Mouse (Mus musculus): ENCODE data around the gene Stk38. TPM values are rescaled to one million over a fixed set of nuclear protein-coding genes. Genes with fewer than 3 reads are reported as not detected.
"Not testable (repeated sequence)": the region's sequence is repeated elsewhere in the genome, so short reads cannot be mapped to it uniquely, and the experiment has no call there.

Gene Stk38
- polyA plus RNA-seq, 1 experiment from 2014 or later = 90.4 TPM

DNA sequence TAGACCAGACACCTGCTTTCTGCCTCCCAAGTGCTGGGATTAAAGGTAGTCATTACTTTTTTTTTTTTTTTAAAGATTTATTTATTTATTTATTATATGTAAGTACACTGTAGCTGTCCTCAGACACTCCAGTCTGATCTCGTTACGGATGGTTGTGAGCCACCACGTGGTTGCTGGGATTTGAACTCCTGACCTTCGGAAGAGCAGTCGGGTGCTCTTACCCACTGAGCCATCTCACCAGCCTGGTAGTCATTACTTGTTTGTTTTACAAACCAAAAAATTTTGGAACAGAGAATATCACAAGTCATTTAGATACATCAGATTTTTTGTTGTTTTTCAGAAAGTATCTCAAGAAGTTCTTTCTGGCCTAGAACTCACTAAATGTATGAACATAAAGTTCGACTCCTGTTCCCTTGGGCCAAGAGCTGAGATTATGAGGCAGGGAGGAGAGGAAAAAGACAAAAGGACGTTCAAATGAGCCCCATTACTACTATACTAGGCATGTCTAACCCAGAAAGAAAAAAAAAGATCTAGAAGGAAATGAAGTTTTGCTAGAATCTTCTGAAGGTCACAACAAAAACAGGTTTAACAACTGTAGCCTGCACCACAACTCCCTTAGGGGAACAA, 23.4 kb upstream of the Stk38 start:
- WGBS = 53% methylated on average over 7 of the region's 7 CpGs
- H3K9ac ChIP-seq (ENCODE audit: low read length) = peak overlapping the region; percentile 99

GRCm38 (mm10) chr17:29030321-29031034, 22.7 kb upstream of the Stk38 start:
- H3K4me1 ChIP-seq (ENCODE audit: control insufficient read depth, insufficient read depth, low read length) = peaks cover 10% of the 10 kb centered on the region; the same call in 1 of the 2 replicates
- ATAC-seq (replicated peaks; ENCODE audit: extremely low read depth, insufficient read depth, low FRiP score) = no peak
- no peaks in the 10 kb centered on the region for H3K9me3 ChIP-seq (replicated peaks; ENCODE audit: control insufficient read depth, low read length)
- no peaks in the 10 kb centered on the region for H3K27me3 ChIP-seq (ENCODE audit: control insufficient read depth, insufficient read depth, low read length)
- no peak overlapping the region for H3K27ac ChIP-seq (ENCODE audit: low read length)
- H3K4me2 ChIP-seq (ENCODE audit: low read depth, low read length) = no peak overlapping the region
- WGBS = 88% methylated on average over 6 of the region's 6 CpGs
- no peak overlapping the region for H3K4me3 ChIP-seq (ENCODE audit: low read length)
- H3K36me3 ChIP-seq (ENCODE audit: control insufficient read depth, insufficient read depth) = no peaks in the 10 kb centered on the region
- H3K9ac ChIP-seq (ENCODE audit: low read length) = no peak overlapping the region

More for the DNA sequence above, 23.4 kb upstream of the Stk38 start:
- not testable (repeated sequence) for ATAC-seq (replicated peaks; ENCODE audit: extremely low read depth, insufficient read depth, low FRiP score); H3K9me3 ChIP-seq (replicated peaks; ENCODE audit: control insufficient read depth, low read length); H3K27me3 ChIP-seq (ENCODE audit: control insufficient read depth, insufficient read depth, low read length); H3K36me3 ChIP-seq (ENCODE audit: control insufficient read depth, insufficient read depth)
- Histone ChIP-seq H3K27ac (ENCODE audit: low read length) (peak overlapping the region; percentile 98), H3K4me3 (ENCODE audit: low read length) (peak overlapping the region; percentile 83), H3K4me1 (ENCODE audit: control insufficient read depth, insufficient read depth, low read length) (peaks cover 11% of the 10 kb centered on the region; the same call in 1 of the 2 replicates), H3K4me2 (ENCODE audit: low read depth, low read length) (peak overlapping the region; percentile 87)

DNA sequence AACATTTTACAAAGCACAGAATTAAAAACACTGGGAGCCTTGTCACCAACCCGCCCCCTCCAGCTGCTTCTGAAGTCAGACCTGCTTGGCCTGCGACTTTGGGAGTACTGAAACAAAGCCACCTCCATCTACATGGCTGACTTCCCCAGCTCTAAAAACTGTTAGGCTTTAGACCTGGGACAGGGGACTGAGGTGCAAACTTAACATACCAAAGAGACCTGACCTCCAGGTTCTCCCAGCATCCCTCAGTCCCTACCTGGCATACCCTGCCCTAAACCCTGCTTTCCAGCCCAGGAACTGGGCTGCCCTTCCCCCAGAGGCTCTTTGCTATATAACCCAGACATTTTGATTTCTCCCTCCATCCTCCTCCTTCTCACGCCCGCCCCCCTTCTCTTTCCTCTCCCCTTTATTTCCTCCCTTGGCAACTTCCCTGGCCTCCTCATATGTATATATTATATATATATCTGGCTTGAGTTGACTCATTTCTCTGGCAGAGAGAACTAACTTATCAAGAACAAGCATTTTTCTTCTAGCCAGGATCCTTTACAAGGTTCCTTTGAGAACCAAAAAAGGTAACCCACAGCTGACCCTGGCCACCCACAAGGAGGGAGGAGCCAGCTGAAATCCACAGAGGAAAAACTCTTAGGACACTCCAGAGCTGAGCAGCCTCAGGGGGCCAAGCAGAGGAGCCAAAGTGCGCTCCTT, 19.0 kb upstream of the Stk38 start:
- Histone ChIP-seq H3K9ac (ENCODE audit: low read length) (no peak overlapping the region), H3K4me1 (ENCODE audit: control insufficient read depth, insufficient read depth, low read length) (0 out of 2 replicates have a peak, but pooled peaks cover 6% of the 10 kb centered on the region), H3K4me3 (ENCODE audit: low read length) (no peak overlapping the region), H3K27ac (ENCODE audit: low read length) (no peak overlapping the region; the same call in 1 of the 2 replicates), H3K27me3 (ENCODE audit: control insufficient read depth, insufficient read depth, low read length) (no peaks in the 10 kb centered on the region), H3K36me3 (ENCODE audit: control insufficient read depth, insufficient read depth) (no peaks in the 10 kb centered on the region), H3K9me3 (replicated peaks; ENCODE audit: control insufficient read depth, low read length) (no peaks in the 10 kb centered on the region), H3K4me2 (ENCODE audit: low read depth, low read length) (no peak overlapping the region)
- 51% methylated on average over 5 of the region's 5 CpGs for WGBS
- no peak for ATAC-seq (replicated peaks; ENCODE audit: extremely low read depth, insufficient read depth, low FRiP score)

GRCm38 (mm10) chr17:29024896-29025565, 17.2 kb upstream of the Stk38 start:
- no peaks in the 10 kb centered on the region for H3K27me3 ChIP-seq (ENCODE audit: control insufficient read depth, insufficient read depth, low read length)
- H3K27ac ChIP-seq (ENCODE audit: low read length) = no peak overlapping the region
- 0 out of 2 replicates have a peak, but pooled peaks cover 2% of the 10 kb centered on the region for H3K4me1 ChIP-seq (ENCODE audit: control insufficient read depth, insufficient read depth, low read length)
- no peaks in the 10 kb centered on the region for H3K9me3 ChIP-seq (replicated peaks; ENCODE audit: control insufficient read depth, low read length)
- no peak overlapping the region for H3K4me3 ChIP-seq (ENCODE audit: low read length)
- no peak overlapping the region for H3K4me2 ChIP-seq (ENCODE audit: low read depth, low read length)
- H3K36me3 ChIP-seq (ENCODE audit: control insufficient read depth, insufficient read depth) = no peaks in the 10 kb centered on the region
- 34% methylated on average over 10 of the region's 10 CpGs for WGBS
- no peak for ATAC-seq (replicated peaks; ENCODE audit: extremely low read depth, insufficient read depth, low FRiP score)
- H3K9ac ChIP-seq (ENCODE audit: low read length) = no peak overlapping the region

- no peak overlapping the region for H3K4me3 ChIP-seq (ENCODE audit: low read length)
- H3K9me3 ChIP-seq (replicated peaks; ENCODE audit: control insufficient read depth, low read length) = no peaks in the 10 kb centered on the region
- no peaks in the 10 kb centered on the region for H3K27me3 ChIP-seq (ENCODE audit: control insufficient read depth, insufficient read depth, low read length)
- no peak overlapping the region for H3K9ac ChIP-seq (ENCODE audit: low read length)
- no peak overlapping the region for H3K27ac ChIP-seq (ENCODE audit: low read length)
- 61% methylated on average over 22 of the region's 22 CpGs for WGBS
- ATAC-seq (replicated peaks; ENCODE audit: extremely low read depth, insufficient read depth, low FRiP score) = no peak
- 0 out of 2 replicates have a peak, but pooled peaks cover 2% of the 10 kb centered on the region for H3K4me1 ChIP-seq (ENCODE audit: control insufficient read depth, insufficient read depth, low read length)
- H3K36me3 ChIP-seq (ENCODE audit: control insufficient read depth, insufficient read depth) = no peaks in the 10 kb centered on the region
- H3K4me2 ChIP-seq (ENCODE audit: low read depth, low read length) = no peak overlapping the region
Measured at GRCm38 (mm10) chr17:29024047-29024892, 16.5 kb upstream of the Stk38 start.

DNA sequence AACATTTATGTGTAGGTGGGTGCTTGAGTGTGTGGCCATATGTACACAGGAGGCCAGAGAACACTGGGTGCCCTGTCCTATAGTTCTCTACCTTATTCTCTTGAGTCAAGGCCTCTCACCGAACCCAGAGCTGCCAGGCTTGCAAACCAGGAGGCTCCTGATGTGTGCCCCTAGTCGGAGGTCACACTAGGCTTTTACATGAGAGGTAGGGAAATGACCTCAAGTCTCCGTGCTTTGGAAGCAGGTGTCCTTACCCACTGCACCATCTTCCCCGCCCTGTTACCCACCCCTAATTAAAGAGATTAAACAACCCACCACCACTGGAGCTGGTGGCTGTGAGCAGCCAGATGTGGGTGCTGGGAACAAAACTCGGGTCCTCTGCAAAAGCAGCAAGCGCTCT, 15.6 kb upstream of the Stk38 start:
- Histone ChIP-seq H3K9ac (ENCODE audit: low read length) (no peak overlapping the region), H3K36me3 (ENCODE audit: control insufficient read depth, insufficient read depth) (no peaks in the 10 kb centered on the region), H3K27me3 (ENCODE audit: control insufficient read depth, insufficient read depth, low read length) (no peaks in the 10 kb centered on the region), H3K9me3 (replicated peaks; ENCODE audit: control insufficient read depth, low read length) (no peaks in the 10 kb centered on the region), H3K4me1 (ENCODE audit: control insufficient read depth, insufficient read depth, low read length) (peaks cover 2% of the 10 kb centered on the region; the same call in 1 of the 2 replicates), H3K4me3 (ENCODE audit: low read length) (no peak overlapping the region), H3K27ac (ENCODE audit: low read length) (no peak overlapping the region), H3K4me2 (ENCODE audit: low read depth, low read length) (no peak overlapping the region)
- WGBS = 91% methylated on average over 6 of the region's 6 CpGs
- no peak for ATAC-seq (replicated peaks; ENCODE audit: extremely low read depth, insufficient read depth, low FRiP score)

GRCm38 (mm10) chr17:29022230-29022819, 14.5 kb upstream of the Stk38 start:
- Histone ChIP-seq H3K27ac (ENCODE audit: low read length) (no peak overlapping the region), H3K4me2 (ENCODE audit: low read depth, low read length) (peak overlapping the region; percentile 48; the same call in 1 of the 2 replicates), H3K36me3 (ENCODE audit: control insufficient read depth, insufficient read depth) (no peaks in the 10 kb centered on the region), H3K4me3 (ENCODE audit: low read length) (no peak overlapping the region), H3K9ac (ENCODE audit: low read length) (no peak overlapping the region), H3K9me3 (replicated peaks; ENCODE audit: control insufficient read depth, low read length) (no peaks in the 10 kb centered on the region), H3K4me1 (ENCODE audit: control insufficient read depth, insufficient read depth, low read length) (peaks cover 2% of the 10 kb centered on the region; the same call in 1 of the 2 replicates), H3K27me3 (ENCODE audit: control insufficient read depth, insufficient read depth, low read length) (no peaks in the 10 kb centered on the region)
- ATAC-seq (replicated peaks; ENCODE audit: extremely low read depth, insufficient read depth, low FRiP score) = no peak
- 29% methylated on average over 15 of the region's 15 CpGs for WGBS

DNA sequence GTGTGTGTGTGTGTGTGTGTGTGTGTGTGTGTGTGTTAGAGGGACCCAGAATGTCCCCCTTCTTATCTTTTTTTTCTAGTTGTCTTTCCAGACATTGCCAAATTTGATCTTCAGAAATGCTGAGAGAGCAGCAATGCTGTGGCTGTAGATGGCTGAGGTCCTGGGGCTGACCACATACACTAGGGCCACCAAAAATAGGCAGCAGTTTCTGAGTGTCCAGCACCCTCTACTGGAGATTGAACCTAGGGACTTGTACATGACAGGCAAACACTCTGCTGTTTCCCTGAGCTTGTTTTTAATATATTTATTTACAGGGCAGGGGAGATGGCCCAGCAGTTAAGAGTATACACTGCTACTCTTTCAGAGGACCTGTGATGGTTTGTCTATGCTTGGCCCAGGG, 12.6 kb upstream of the Stk38 start:
- no peak overlapping the region for H3K4me2 ChIP-seq (ENCODE audit: low read depth, low read length)
- H3K27me3 ChIP-seq (ENCODE audit: control insufficient read depth, insufficient read depth, low read length) = no peaks in the 10 kb centered on the region
- H3K9me3 ChIP-seq (replicated peaks; ENCODE audit: control insufficient read depth, low read length) = no peaks in the 10 kb centered on the region
- no peaks in the 10 kb centered on the region for H3K36me3 ChIP-seq (ENCODE audit: control insufficient read depth, insufficient read depth)
- no peak for ATAC-seq (replicated peaks; ENCODE audit: extremely low read depth, insufficient read depth, low FRiP score)
- no peak overlapping the region for H3K27ac ChIP-seq (ENCODE audit: low read length)
- H3K4me1 ChIP-seq (ENCODE audit: control insufficient read depth, insufficient read depth, low read length) = peaks cover 2% of the 10 kb centered on the region; the same call in 1 of the 2 replicates
- no peak overlapping the region for H3K4me3 ChIP-seq (ENCODE audit: low read length)
- no peak overlapping the region for H3K9ac ChIP-seq (ENCODE audit: low read length)
